Mouse (Mus musculus) midbrain, embryonic 11.5 days (tissue): Measurements from ENCODE around the gene Slc6a11. TPM values are rescaled to one million over a fixed set of nuclear protein-coding genes. Genes with fewer than 3 reads are reported as not detected.

Source experiments
- ATAC-seq: fragments of 200-750 bp; cut with Nextera tagmentation; 2 replicates; pipeline ENCODE4 v1.8.0; 2017; ENCODE audit warnings: moderate TSS enrichment, moderate library complexity; ENCODE audit not compliant: low FRiP score
- DNase-seq: peaks from one replicate; pipeline ENCODE4 v3.0.0; 2015; ENCODE audit warnings: low spot score; ENCODE audit errors: missing footprints
- H3K27ac ChIP-seq: fragments of 300-500 bp; sonication (generic); 2 replicates; pipeline ENCODE4 v1.5.1; 2014; ENCODE audit warnings: low read depth, low read length
- H3K27me3 ChIP-seq: fragments of 300-500 bp; sonication (generic); 2 replicates; pipeline ENCODE4 v1.6.1; 2014; ENCODE audit warnings: mild to moderate bottlenecking, low read length, moderate library complexity, mixed read lengths; ENCODE audit not compliant: control insufficient read depth, insufficient read depth
- H3K36me3 ChIP-seq: fragments of 300-500 bp; sonication (generic); 2 replicates; pipeline ENCODE4 v1.6.1; 2014; ENCODE audit warnings: mild to moderate bottlenecking, low read length, moderate library complexity, mixed read lengths; ENCODE audit not compliant: control insufficient read depth, insufficient read depth
- H3K4me1 ChIP-seq: fragments of 300-500 bp; sonication (generic); 2 replicates; pipeline ENCODE4 v1.6.1; 2014; ENCODE audit warnings: low read length; ENCODE audit not compliant: control insufficient read depth, insufficient read depth
- H3K4me2 ChIP-seq: fragments of 300-500 bp; sonication (generic); 2 replicates; pipeline ENCODE4 v1.6.1; 2014; ENCODE audit warnings: mild to moderate bottlenecking, moderate library complexity
- H3K4me3 ChIP-seq: fragments of 300-500 bp; sonication (generic); 2 replicates; pipeline ENCODE4 v1.5.1; 2014; ENCODE audit warnings: low read depth, low read length
- H3K9ac ChIP-seq: fragments of 300-500 bp; sonication (generic); 2 replicates; pipeline ENCODE4 v1.6.1; 2014; ENCODE audit warnings: low read length
- H3K9me3 ChIP-seq: fragments of 300-500 bp; sonication (generic); 2 replicates; pipeline ENCODE4 v1.6.1; 2016; ENCODE audit warnings: low read length; ENCODE audit not compliant: control insufficient read depth
- WGBS: fragments of 180-500 bp; shearing (Covaris S2); extraction: QIAGEN DNeasy Blood & Tissue Kit; methylation state at CpG from one replicate; pipeline ENCODE4 v1.1.7; 2014; 5-methylcytosine and 5-hydroxymethylcytosine counted together
- polyA plus RNA-seq: library from polyadenylated mRNA; unstranded; fragments of >200 nt; fragmentation: Nextera tagmentation; extraction: Ambion mirVana; gene quantifications from 2 replicates; pipeline ENCODE4 v1.2.1, GENCODE M21; 2014

Slc6a11 gene
- polyA plus RNA-seq, 1 experiment from 2014 or later = 0.89 TPM

DNA sequence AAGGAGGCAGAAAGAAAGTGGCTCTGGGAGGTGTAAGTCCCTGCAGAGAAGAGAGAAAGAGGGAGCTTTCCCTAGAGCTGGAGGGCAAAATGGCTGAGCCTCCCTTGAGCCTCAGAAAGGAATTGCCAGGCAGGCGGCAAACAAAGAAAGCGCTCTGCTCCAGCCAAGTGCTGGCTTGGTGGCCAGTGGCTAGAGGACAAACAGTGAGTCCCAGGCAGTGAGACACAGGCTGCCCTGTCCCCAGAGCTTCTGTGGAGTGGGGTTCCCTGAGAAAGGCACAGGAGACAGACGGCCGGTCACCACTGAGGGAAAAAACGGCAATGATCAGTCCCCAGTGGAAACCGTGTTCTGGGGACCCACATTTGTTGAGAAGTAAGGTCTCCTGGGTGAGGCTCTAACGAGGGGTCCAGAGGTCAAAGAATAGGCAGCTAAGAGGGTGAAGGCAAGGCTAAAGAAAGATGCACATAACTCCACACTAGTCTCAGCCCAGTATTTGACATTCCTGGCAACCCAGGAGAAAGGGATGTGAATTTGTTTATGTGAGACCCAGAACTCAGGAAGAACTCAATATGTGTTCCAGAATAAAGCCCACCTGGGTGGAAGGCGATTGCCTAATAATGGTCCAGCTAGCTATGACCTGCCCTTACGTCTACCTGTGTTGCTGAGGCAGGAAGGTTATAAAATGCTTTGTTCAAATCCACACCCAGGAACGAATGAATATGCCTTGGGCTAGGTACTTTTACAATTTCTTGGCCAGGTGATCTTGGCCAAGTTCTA, 153.1 kb downstream of the Slc6a11 start:
- H3K4me1 ChIP-seq = peaks cover 13% of the 10 kb centered on the region
- ATAC-seq (no peak), DNase-seq (peak; percentile 90)
- H3K27me3 ChIP-seq = peaks cover 44% of the 10 kb centered on the region
- H3K4me3 ChIP-seq = peak overlapping the region; percentile 48
- no peaks in the 10 kb centered on the region for H3K9me3 ChIP-seq
- H3K27ac ChIP-seq = no peak overlapping the region
- H3K4me2 ChIP-seq = peak overlapping the region; percentile 52
- H3K9ac ChIP-seq = peak overlapping the region; percentile 60
- no peaks in the 10 kb centered on the region for H3K36me3 ChIP-seq
- WGBS = 48% methylated on average over 10 of the region's 10 CpGs

DNA sequence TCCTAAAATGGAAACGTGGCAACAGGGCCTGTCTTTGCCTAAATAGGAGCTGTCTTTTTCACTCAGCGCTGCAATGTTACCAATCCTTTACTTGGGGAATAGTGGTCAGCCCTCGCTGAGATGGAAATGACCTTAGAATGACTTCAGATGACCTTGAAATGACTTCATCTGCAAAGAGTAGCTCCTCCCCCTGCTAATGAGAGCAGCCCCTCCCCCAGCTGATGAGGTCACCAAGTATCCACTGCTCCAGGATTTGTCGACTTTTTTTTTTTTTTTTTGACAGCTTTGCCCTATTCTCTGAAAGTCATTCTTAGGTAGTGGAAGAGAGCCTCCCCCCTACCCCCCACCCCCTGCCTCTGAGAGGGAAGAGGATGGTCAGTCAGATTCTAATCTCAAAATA, 154.4 kb downstream of the Slc6a11 start:
- Histone ChIP-seq H3K9ac (no peak overlapping the region), H3K4me3 (no peak overlapping the region), H3K36me3 (no peaks in the 10 kb centered on the region), H3K4me2 (no peak overlapping the region), H3K27me3 (peaks cover 44% of the 10 kb centered on the region), H3K9me3 (no peaks in the 10 kb centered on the region), H3K4me1 (peaks cover 26% of the 10 kb centered on the region), H3K27ac (no peak overlapping the region)
- no peak for DNase-seq
- WGBS = 53% methylated on average over 4 of the region's 4 CpGs
- ATAC-seq = no peak

DNA sequence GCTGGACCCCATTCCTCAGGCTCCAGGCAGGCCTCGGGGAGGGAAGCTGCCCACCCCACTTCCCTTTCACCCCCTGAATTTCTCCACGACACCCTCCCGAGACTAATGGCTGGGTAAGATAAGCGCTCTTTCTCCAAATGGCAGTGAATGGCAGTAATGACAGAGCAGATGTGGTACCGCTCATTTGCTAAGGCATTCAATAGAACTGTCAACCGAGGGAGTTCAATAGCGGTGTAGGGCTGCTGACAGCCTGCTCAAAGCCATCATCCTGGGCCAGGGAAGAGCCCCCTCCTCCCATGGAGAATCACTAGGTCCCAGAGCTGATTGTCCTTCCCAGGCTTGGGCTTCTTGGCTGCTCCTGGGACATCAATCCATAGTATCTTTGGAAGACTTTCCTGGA, 158.1 kb downstream of the Slc6a11 start:
- Histone ChIP-seq H3K36me3 (no peaks in the 10 kb centered on the region), H3K9ac (no peak overlapping the region), H3K9me3 (no peaks in the 10 kb centered on the region), H3K27me3 (peaks cover 13% of the 10 kb centered on the region), H3K4me3 (no peak overlapping the region), H3K27ac (no peak overlapping the region), H3K4me2 (no peak overlapping the region), H3K4me1 (peaks cover 35% of the 10 kb centered on the region)
- WGBS = 43% methylated on average over 7 of the region's 7 CpGs
- ATAC-seq (peak; percentile 20), DNase-seq (no peak)

DNA sequence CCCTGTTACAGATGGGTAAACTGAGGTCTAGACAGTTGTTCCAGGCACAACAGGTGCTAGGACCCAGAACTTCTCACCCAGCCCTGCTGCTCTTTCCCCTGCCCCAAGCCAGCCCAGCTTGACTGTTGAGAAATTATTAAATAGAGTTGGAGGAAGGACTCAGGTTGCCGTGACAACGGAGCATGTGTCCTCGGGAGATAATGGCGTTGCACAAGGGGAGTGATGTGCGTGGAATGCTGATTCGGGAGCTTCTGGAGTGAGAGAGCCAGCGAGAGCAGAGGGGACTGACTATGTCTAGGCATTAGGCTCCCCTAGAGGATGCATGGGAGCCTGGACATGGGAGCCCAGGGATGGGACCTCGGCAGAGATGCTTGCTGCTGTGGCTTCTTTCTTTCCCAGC, 159.1 kb downstream of the Slc6a11 start:
- ATAC-seq = peak; percentile 92
- peak overlapping the region; percentile 36 for H3K9ac ChIP-seq
- no peak overlapping the region for H3K4me2 ChIP-seq

DNA sequence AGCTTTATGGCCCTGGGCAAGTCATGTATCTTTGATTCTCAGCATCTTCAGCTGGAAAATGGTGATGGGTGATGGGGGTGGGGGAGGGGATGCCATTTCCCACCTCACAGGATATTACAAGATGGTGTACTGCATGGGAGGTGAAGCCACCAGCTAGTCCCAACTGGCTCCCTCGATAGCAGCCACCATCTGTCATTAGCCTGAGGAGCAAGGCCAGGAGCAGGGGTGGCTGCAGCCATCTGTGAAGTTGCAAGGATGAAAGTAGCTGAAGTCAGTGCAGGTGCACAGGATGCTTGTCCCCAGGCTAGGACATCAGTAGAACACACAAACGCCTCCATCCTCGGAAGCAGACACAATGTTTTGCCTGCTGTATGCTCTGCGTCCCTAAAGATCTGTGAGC, 159.9 kb downstream of the Slc6a11 start:
- Histone ChIP-seq H3K27me3 (no peaks in the 10 kb centered on the region), H3K4me3 (no peak overlapping the region), H3K36me3 (no peaks in the 10 kb centered on the region), H3K27ac (peak overlapping the region; percentile 64), H3K9me3 (no peaks in the 10 kb centered on the region), H3K4me2 (no peak overlapping the region), H3K4me1 (peaks cover 30% of the 10 kb centered on the region), H3K9ac (peak overlapping the region; percentile 36)
- 67% methylated on average over 4 of the region's 4 CpGs for WGBS
- DNase-seq (peak; percentile 90), ATAC-seq (no peak)

More for the DNA sequence above, 159.1 kb downstream of the Slc6a11 start:
- WGBS = 26% methylated on average over 8 of the region's 8 CpGs
- peak; percentile 98 for DNase-seq
- no peaks in the 10 kb centered on the region for H3K36me3 ChIP-seq
- no peaks in the 10 kb centered on the region for H3K9me3 ChIP-seq
- H3K27me3 ChIP-seq = 0 out of 2 replicates have a peak, but pooled peaks cover 2% of the 10 kb centered on the region
- H3K27ac ChIP-seq = peak overlapping the region; percentile 64
- peaks cover 32% of the 10 kb centered on the region for H3K4me1 ChIP-seq
- H3K4me3 ChIP-seq = no peak overlapping the region

DNA sequence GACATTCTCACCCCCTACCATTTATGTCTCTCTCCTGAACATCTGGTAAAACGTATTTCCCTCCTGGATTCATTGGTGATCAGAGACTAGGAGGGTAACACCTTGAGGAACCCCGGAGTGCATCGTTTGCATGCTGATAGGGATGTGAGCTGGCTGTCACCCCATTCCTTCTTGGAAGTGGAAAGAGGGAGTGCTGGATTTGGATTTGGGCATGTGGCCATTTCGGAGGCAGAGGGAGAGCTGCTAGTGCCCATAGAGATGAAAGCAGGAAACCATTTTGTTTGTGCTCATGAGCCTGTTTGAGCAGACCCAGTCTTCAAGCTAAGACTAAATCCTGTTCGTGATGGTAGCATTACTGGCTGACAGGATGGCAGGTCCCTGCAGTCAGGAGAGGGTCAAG, 160.4 kb downstream of the Slc6a11 start:
- no peak for DNase-seq
- Histone ChIP-seq H3K4me1 (peaks cover 30% of the 10 kb centered on the region), H3K9me3 (no peaks in the 10 kb centered on the region), H3K36me3 (no peaks in the 10 kb centered on the region), H3K27me3 (no peaks in the 10 kb centered on the region), H3K27ac (no peak overlapping the region), H3K9ac (no peak overlapping the region), H3K4me2 (no peak overlapping the region), H3K4me3 (no peak overlapping the region)
- 59% methylated on average over 5 of the region's 5 CpGs for WGBS
- no peak for ATAC-seq

DNA sequence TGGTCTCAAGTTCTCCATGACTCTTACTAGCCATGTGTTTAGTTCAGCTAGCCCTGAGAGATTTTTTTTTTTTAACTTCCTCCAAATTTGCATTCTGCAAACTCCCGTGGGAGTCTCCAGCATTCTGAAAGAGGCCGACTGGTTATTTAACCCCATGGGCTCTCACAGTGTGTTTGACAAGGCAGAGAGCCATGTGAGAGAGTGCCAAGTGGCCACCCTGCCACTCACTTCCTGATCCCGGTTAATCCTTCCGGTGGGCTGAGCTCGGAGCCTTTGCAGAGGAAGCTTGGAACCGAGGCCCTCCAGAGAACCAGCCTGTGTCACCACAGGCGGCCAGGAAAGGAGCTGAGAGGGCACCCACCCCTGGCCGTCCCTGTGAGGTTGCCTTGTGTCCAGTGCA, 162.5 kb downstream of the Slc6a11 start:
- Histone ChIP-seq H3K27me3 (no peaks in the 10 kb centered on the region), H3K9ac (no peak overlapping the region), H3K4me3 (no peak overlapping the region), H3K4me2 (no peak overlapping the region), H3K36me3 (no peaks in the 10 kb centered on the region), H3K27ac (no peak overlapping the region), H3K9me3 (no peaks in the 10 kb centered on the region), H3K4me1 (peaks cover 42% of the 10 kb centered on the region)
- WGBS = 28% methylated on average over 8 of the region's 8 CpGs
- ATAC-seq = no peak
- DNase-seq = no peak

DNA sequence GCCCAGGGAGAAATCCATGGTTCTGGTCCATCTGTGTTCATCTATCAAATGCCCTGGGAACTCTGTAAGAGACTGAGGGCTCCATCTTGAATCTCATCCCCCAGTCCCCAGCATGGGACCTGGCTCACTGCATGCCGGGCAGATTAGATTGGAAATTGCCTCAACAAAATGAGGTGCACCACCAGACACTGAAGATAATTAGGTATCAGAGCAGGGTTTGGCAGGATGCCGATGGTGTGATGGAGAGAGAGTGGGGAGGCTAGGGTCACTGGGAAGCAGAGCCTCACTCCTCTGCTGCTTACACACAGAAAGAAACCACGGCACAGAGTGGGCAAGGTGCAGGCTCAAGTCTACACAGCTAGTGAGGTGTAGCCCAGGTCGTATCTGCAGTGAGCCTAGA, 164.0 kb downstream of the Slc6a11 start:
- Histone ChIP-seq H3K9me3 (no peaks in the 10 kb centered on the region), H3K4me3 (no peak overlapping the region), H3K27ac (no peak overlapping the region), H3K27me3 (no peaks in the 10 kb centered on the region), H3K36me3 (no peaks in the 10 kb centered on the region), H3K4me2 (no peak overlapping the region), H3K4me1 (peaks cover 30% of the 10 kb centered on the region), H3K9ac (no peak overlapping the region)
- WGBS = 80% methylated on average over 4 of the region's 4 CpGs
- DNase-seq = no peak
- no peak for ATAC-seq

DNA sequence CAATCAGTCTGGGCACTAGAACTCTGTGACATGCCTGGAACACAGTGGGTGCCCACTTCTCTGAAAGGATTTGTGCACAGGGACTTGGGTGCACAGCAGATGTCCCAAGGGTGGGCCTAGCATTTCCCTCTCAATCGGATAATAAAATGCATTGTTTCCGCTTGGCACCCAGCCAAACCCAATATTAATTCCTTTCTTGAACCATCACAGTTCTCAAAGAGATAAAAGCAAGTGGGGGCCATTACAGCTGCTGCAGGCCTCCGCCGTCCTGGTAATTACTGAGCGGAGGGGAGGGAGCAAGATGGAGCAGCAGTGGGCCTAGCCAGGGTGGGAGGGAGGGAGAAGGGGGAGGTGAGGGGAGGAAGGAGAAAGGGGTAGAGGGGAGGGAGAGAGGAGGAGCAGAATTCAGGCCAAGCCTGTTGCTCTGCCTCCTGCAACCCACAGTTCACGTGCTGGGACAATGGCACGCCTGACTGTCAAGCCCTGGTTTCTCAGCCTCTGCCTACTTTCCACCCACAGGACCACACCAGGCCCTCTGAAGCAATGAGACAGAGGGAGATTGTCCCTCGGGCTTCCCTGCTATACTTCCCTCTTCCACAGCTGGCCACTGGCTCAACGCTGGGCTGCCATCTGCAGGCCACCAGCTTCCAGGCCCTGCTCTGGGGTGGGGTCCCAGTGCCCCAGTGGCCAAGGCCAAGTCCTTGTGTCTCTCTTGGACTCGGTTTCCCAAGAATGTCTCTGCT, 166.4 kb downstream of the Slc6a11 start:
- WGBS = 45% methylated on average over 10 of the region's 10 CpGs
- peaks cover 16% of the 10 kb centered on the region for H3K4me1 ChIP-seq
- H3K4me2 ChIP-seq = no peak overlapping the region

More for the DNA sequence above, 166.4 kb downstream of the Slc6a11 start:
- DNase-seq = peak; percentile 68
- Histone ChIP-seq H3K27ac (peak overlapping the region; percentile 10; the same call in 1 of the 2 replicates), H3K27me3 (no peaks in the 10 kb centered on the region), H3K9me3 (no peaks in the 10 kb centered on the region), H3K36me3 (no peaks in the 10 kb centered on the region), H3K4me3 (no peak overlapping the region), H3K9ac (no peak overlapping the region)
- ATAC-seq = peak; percentile 68
